Mouse (Mus musculus) lung, postnatal 0 days (tissue): ENCODE measurements around the gene Prickle4. TPM values are rescaled to one million over a fixed set of nuclear protein-coding genes. Genes with fewer than 3 reads are reported as not detected.
A peak's percentile ranks its signal among the peaks of the same experiment; 100 is the strongest.

Experiments used
- ATAC-seq: fragments of 200-750 bp; cut with Nextera tagmentation; 2 replicates; pipeline ENCODE4 v1.8.0; 2017; ENCODE audit warnings: moderate library complexity
- DNase-seq: peaks from one replicate; pipeline ENCODE4 v3.0.0-alpha.2; 2016; ENCODE audit warnings: low spot score
- H3K27ac ChIP-seq: fragments of 300-500 bp; sonication (generic); 2 replicates; pipeline ENCODE4 v1.5.1; 2014; ENCODE audit warnings: antibody characterized with exemption, mild to moderate bottlenecking, low read length, mixed read lengths
- H3K27me3 ChIP-seq: fragments of 300-500 bp; sonication (generic); replicated peaks from 2 replicates; pipeline ENCODE4 v1.6.1; 2014; ENCODE audit warnings: low read length, mixed read lengths; ENCODE audit not compliant: insufficient read depth
- H3K36me3 ChIP-seq: fragments of 300-500 bp; sonication (generic); 2 replicates; pipeline ENCODE4 v1.6.1; 2014; ENCODE audit warnings: low read length, mixed read lengths; ENCODE audit not compliant: insufficient read depth
- H3K4me1 ChIP-seq: fragments of 300-500 bp; sonication (generic); 2 replicates; pipeline ENCODE4 v1.6.1; 2014; ENCODE audit warnings: antibody characterized with exemption, low read depth, low read length, mixed read lengths; ENCODE audit not compliant: insufficient read depth
- H3K4me2 ChIP-seq: fragments of 300-500 bp; sonication (generic); replicated peaks from 2 replicates; pipeline ENCODE4 v1.6.1; 2014; ENCODE audit warnings: low read depth, mild to moderate bottlenecking, low read length, moderate library complexity, mixed read lengths
- H3K4me3 ChIP-seq: fragments of 300-500 bp; sonication (generic); 2 replicates; pipeline ENCODE4 v1.5.1; 2014; ENCODE audit warnings: low read depth, low read length
- H3K9ac ChIP-seq: fragments of 300-500 bp; sonication (generic); replicated peaks from 2 replicates; pipeline ENCODE4 v1.6.1; 2014; ENCODE audit warnings: low read depth, mild to moderate bottlenecking
- H3K9me3 ChIP-seq: fragments of 300-500 bp; sonication (generic); 2 replicates; pipeline ENCODE4 v1.6.1; 2016; ENCODE audit warnings: low read length, mixed read lengths
- CTCF ChIP-seq: IDR thresholded peaks from 2 replicates; pipeline ENCODE4 v1.5.1; 2016; ENCODE audit warnings: antibody characterized with exemption, mild to moderate bottlenecking
- EP300 ChIP-seq: IDR thresholded peaks from 2 replicates; pipeline ENCODE4 v1.6.1; 2016; ENCODE audit warnings: antibody characterized with exemption, mild to moderate bottlenecking, control low read depth
- WGBS: fragments of 180-500 bp; shearing (Covaris S2); extraction: QIAGEN DNeasy Blood & Tissue Kit; methylation state at CpG from one replicate; pipeline ENCODE4 v1.1.7; 2014; 5-methylcytosine and 5-hydroxymethylcytosine counted together
- polyA plus RNA-seq: library from polyadenylated mRNA; unstranded; fragments of >200 nt; fragmentation: Nextera tagmentation; extraction: Ambion mirVana; gene quantifications from 2 replicates; pipeline ENCODE4 v1.2.1, GENCODE M21; 2015

Prickle4 gene
- polyA plus RNA-seq, 1 experiment from 2014 or later = 0.94 TPM

GRCm38 (mm10) chr17:47651953-47652352 lies 42.6 kb downstream of the Prickle4 start:
- H3K9me3 ChIP-seq = no peaks in the 10 kb centered on the region
- no peak for ATAC-seq
- H3K4me3 ChIP-seq = no peak overlapping the region
- no peak overlapping the region for H3K4me2 ChIP-seq
- no peak for DNase-seq
- H3K4me1 ChIP-seq = no peaks in the 10 kb centered on the region
- no peaks in the 10 kb centered on the region for H3K27me3 ChIP-seq
- H3K36me3 ChIP-seq = no peaks in the 10 kb centered on the region
- no peak for TF ChIP-seq CTCF
- no peak for TF ChIP-seq EP300
- WGBS = 79% methylated on average over 2 of the region's 2 CpGs
- H3K9ac ChIP-seq = no peak overlapping the region
- H3K27ac ChIP-seq = no peak overlapping the region

DNA sequence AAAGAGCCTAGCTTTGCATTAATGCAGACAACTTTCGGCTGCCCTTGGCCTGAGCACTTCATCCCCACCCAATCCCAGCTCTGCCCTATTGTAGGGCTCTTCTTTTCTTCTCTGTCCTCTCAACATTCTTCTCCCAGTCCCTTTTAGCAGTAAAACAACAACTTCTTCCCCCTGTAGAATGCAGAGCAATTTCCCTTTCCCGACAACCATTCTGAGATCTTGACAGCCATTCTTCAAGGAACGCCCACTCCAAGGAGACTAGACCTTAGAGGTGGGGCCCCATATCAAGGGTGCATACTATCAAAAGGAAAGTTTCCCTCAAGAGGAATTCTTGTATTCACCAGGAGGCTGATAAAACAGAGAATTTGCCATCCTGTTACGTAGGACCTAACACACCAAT lies 45.6 kb downstream of the Prickle4 start:
- H3K9ac ChIP-seq = no peak overlapping the region
- no peak overlapping the region for H3K4me3 ChIP-seq
- ATAC-seq (no peak), DNase-seq (no peak)
- H3K4me1 ChIP-seq = no peaks in the 10 kb centered on the region
- no peaks in the 10 kb centered on the region for H3K36me3 ChIP-seq
- H3K27ac ChIP-seq = no peak overlapping the region
- H3K27me3 ChIP-seq = no peaks in the 10 kb centered on the region
- H3K9me3 ChIP-seq = no peaks in the 10 kb centered on the region
- WGBS = 50% methylated on average over 4 of the region's 4 CpGs
- TF ChIP-seq CTCF = no peak
- no peak for TF ChIP-seq EP300
- H3K4me2 ChIP-seq = no peak overlapping the region

- DNase-seq = peak; percentile 80
- TF ChIP-seq CTCF (peak; percentile 90), EP300 (no peak)
- H3K27ac ChIP-seq = no peak overlapping the region
- H3K4me2 ChIP-seq = no peak overlapping the region
- H3K4me3 ChIP-seq = no peak overlapping the region
- no peaks in the 10 kb centered on the region for H3K9me3 ChIP-seq
- peak; percentile 26 for ATAC-seq
- no peaks in the 10 kb centered on the region for H3K27me3 ChIP-seq
- no peaks in the 10 kb centered on the region for H3K4me1 ChIP-seq
- 77% methylated on average over 1 of the region's 1 CpGs for WGBS
- H3K36me3 ChIP-seq = no peaks in the 10 kb centered on the region
- no peak overlapping the region for H3K9ac ChIP-seq
Observed at GRCm38 (mm10) chr17:47646683-47647082, 47.9 kb downstream of the Prickle4 start.

GRCm38 (mm10) chr17:47642992-47643391 lies 51.5 kb downstream of the Prickle4 start:
- ATAC-seq = no peak
- no peaks in the 10 kb centered on the region for H3K9me3 ChIP-seq
- no peaks in the 10 kb centered on the region for H3K4me1 ChIP-seq
- TF ChIP-seq CTCF (peak; percentile 27), EP300 (no peak)
- no peaks in the 10 kb centered on the region for H3K27me3 ChIP-seq
- H3K4me2 ChIP-seq = no peak overlapping the region
- no peak for DNase-seq
- no peak overlapping the region for H3K27ac ChIP-seq
- H3K9ac ChIP-seq = no peak overlapping the region
- H3K36me3 ChIP-seq = no peaks in the 10 kb centered on the region
- H3K4me3 ChIP-seq = no peak overlapping the region
- 78% methylated on average over 2 of the region's 2 CpGs for WGBS

Other genes with a start within 250 kb of the Prickle4 start
- 16.0 and 22.4 TPM in 2 replicates for gene Taf8, start 192.4 kb downstream of the Prickle4 start, polyA plus RNA-seq
- 195 and 214 TPM in 2 replicates for gene Ccnd3, start 189.7 kb downstream of the Prickle4 start, polyA plus RNA-seq
- gene Bysl, start 83.2 kb downstream of the Prickle4 start, polyA plus RNA-seq = 9.9 and 10.4 TPM in 2 replicates
- 31.6 and 32.8 TPM in 2 replicates for gene Med20, start 83.2 kb downstream of the Prickle4 start, polyA plus RNA-seq
- gene Gm20517, start 83.1 kb downstream of the Prickle4 start, polyA plus RNA-seq = 0.64 and 1.4 TPM in 2 replicates
- gene Usp49, start 64.0 kb downstream of the Prickle4 start, polyA plus RNA-seq = 3.3 and 4.1 TPM in 2 replicates
- gene Tomm6, start 6.3 kb downstream of the Prickle4 start, polyA plus RNA-seq = 303 and 324 TPM in 2 replicates
- 4.1 TPM in 2 replicates for gene Frs3, start 5.7 kb downstream of the Prickle4 start, polyA plus RNA-seq
- gene Gm21981, start 281 bp downstream of the Prickle4 start, polyA plus RNA-seq = 0.18 and 0.42 TPM in 2 replicates
- gene Pgc, start 32.1 kb upstream of the Prickle4 start, polyA plus RNA-seq = 22.6 and 25.4 TPM in 2 replicates
- gene Tfeb, start 42.3 kb upstream of the Prickle4 start, polyA plus RNA-seq = 17.8 and 21.3 TPM in 2 replicates
- gene Mdfi, start 140.0 kb upstream of the Prickle4 start, polyA plus RNA-seq = 8.3 and 9.3 TPM in 2 replicates
- 10.2 and 14.3 TPM in 2 replicates for gene Foxp4, start 229.9 kb upstream of the Prickle4 start, polyA plus RNA-seq